Mouse (Mus musculus) limb, embryonic 13.5 days (tissue): ENCODE results near the gene Nup93. TPM values are rescaled to one million over a fixed set of nuclear protein-coding genes. Genes with fewer than 3 reads are reported as not detected.

Experiments
- ATAC-seq: fragments of 200-750 bp; cut with Nextera tagmentation; 2 replicates; pipeline ENCODE4 v1.8.0; 2017; ENCODE audit warnings: low read depth, moderate number of reproducible peaks, moderate TSS enrichment; ENCODE audit not compliant: low FRiP score
- H3K27ac ChIP-seq: fragments of 300-500 bp; sonication (generic); 2 replicates; pipeline ENCODE4 v1.5.1; 2015; ENCODE audit warnings: inconsistent platforms, mild to moderate bottlenecking, moderate library complexity
- H3K27me3 ChIP-seq: fragments of 300-500 bp; sonication (generic); 2 replicates; pipeline ENCODE4 v1.6.1; 2015; ENCODE audit warnings: mild to moderate bottlenecking, inconsistent platforms
- H3K36me3 ChIP-seq: fragments of 300-500 bp; sonication (generic); 2 replicates; pipeline ENCODE4 v1.6.1; 2015; ENCODE audit warnings: inconsistent platforms, mild to moderate bottlenecking, moderate library complexity
- H3K4me1 ChIP-seq: fragments of 300-500 bp; sonication (generic); 2 replicates; pipeline ENCODE4 v1.6.1; 2015; ENCODE audit warnings: inconsistent platforms
- H3K4me2 ChIP-seq: fragments of 300-500 bp; sonication (generic); replicated peaks from 2 replicates; pipeline ENCODE4 v1.6.1; 2015; ENCODE audit warnings: inconsistent platforms, mild to moderate bottlenecking, moderate library complexity
- H3K4me3 ChIP-seq: fragments of 300-500 bp; sonication (generic); 2 replicates; pipeline ENCODE4 v1.5.1; 2015; ENCODE audit warnings: moderate library complexity, mild to moderate bottlenecking, inconsistent platforms
- H3K9ac ChIP-seq: fragments of 300-500 bp; sonication (generic); 2 replicates; pipeline ENCODE4 v1.6.1; 2015; ENCODE audit warnings: mild to moderate bottlenecking, inconsistent platforms
- H3K9me3 ChIP-seq: fragments of 300-500 bp; sonication (generic); 2 replicates; pipeline ENCODE4 v1.6.1; 2016; ENCODE audit warnings: inconsistent platforms
- WGBS: fragments of 180-500 bp; shearing (Covaris S2); methylation state at CpG from one replicate; pipeline ENCODE4 v1.1.7; 2015; 5-methylcytosine and 5-hydroxymethylcytosine counted together
- polyA plus RNA-seq: library from polyadenylated mRNA; unstranded; fragments of >200 nt; fragmentation: Nextera tagmentation; extraction: Ambion mirVana; gene quantifications from 2 replicates; pipeline ENCODE4 v1.2.1, GENCODE M21; 2015

Gene Nup93
- polyA plus RNA-seq, 1 experiment from 2014 or later, result 99.2 TPM

DNA sequence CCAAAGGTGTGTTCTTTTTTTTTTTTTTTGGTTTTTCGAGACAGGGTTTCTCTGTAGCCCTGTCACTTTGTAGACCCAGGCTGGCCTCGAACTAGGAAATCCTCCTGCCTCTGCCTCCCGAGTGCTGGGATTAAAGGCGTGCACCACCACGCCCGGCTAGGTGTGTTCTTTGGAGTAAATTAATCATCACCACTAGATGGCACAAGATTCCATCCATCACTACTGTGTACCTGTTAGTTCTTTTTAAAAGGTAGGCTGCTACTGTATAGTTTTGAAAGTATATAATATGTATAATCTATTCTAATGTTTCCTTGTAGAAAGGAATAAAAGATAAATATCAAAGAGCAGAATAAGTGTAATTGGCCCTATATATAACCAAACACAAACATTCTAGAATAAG, 63.9 kb downstream of the Nup93 start:
- WGBS, result 88% methylated on average over 6 of the region's 6 CpGs
- H3K9me3 ChIP-seq, result no peaks in the 10 kb centered on the region
- no peak for ATAC-seq
- no peaks in the 10 kb centered on the region for H3K36me3 ChIP-seq
- H3K4me2 ChIP-seq, result no peak overlapping the region
- no peaks in the 10 kb centered on the region for H3K4me1 ChIP-seq
- H3K27ac ChIP-seq, result no peak overlapping the region
- H3K9ac ChIP-seq, result no peak overlapping the region
- H3K4me3 ChIP-seq, result no peak overlapping the region
- no peaks in the 10 kb centered on the region for H3K27me3 ChIP-seq

DNA sequence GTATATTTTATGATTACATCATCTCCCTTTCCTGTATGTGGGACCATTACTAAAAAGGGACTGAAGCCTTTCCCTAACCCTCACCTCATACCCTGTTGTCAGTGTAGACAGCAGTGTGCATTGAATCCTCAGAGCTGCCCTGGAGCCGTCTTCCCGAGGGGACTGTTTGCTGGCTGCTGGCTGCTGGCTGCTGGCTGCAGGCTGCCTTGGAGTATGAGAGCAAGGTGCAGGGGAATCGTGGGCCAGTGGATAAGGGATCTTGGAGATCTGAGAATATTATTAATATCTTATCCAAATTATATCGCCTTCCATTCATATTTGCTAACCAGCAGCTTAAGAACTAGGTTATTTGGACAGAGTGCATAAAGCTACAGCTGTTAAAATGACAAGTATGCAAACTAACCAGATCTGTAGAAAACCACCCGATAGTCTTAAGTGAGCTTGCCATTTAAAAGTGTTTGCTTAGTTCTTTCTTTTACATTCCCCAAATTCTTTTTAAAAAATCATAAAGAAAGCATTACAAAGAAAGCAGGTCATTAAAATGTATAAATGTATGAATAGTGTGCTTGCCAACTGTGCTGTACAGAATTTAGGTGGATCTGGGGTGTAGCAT, 65.7 kb downstream of the Nup93 start:
- Histone ChIP-seq H3K4me2 (no peak overlapping the region), H3K9ac (no peak overlapping the region), H3K4me3 (no peak overlapping the region), H3K27me3 (no peaks in the 10 kb centered on the region), H3K9me3 (no peaks in the 10 kb centered on the region), H3K36me3 (no peaks in the 10 kb centered on the region), H3K4me1 (no peaks in the 10 kb centered on the region), H3K27ac (no peak overlapping the region)
- 81% methylated on average over 5 of the region's 5 CpGs for WGBS
- no peak for ATAC-seq

DNA sequence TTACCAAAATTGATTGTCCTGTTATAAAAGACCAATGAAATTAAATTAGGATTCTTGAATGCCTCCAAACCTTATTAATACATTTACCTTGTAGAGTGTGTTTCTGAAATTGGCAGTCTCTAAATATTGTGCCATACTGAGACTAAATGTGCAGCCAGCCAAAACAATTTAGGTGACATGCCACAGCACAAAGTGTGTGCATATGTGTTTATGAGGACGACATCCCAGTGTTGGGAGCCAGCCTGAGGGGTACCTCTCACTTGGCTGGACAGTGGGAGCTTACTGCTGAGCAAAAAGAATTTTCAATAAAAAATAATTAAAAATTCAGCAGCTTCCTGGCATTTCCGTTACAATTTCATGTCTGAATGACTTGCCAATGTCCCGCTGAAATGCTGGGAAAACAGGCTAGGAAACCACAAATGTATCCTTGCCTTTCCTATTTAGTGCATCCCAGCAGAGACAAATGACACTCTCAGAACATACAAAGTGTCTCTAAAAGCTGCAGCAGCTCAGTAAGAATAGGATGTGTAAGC, 68.2 kb downstream of the Nup93 start:
- 85% methylated on average over 3 of the region's 3 CpGs for WGBS
- no peaks in the 10 kb centered on the region for H3K36me3 ChIP-seq
- ATAC-seq, result no peak
- H3K27ac ChIP-seq, result no peak overlapping the region
- no peaks in the 10 kb centered on the region for H3K9me3 ChIP-seq
- no peaks in the 10 kb centered on the region for H3K27me3 ChIP-seq
- H3K4me2 ChIP-seq, result no peak overlapping the region
- no peaks in the 10 kb centered on the region for H3K4me1 ChIP-seq
- H3K9ac ChIP-seq, result no peak overlapping the region
- no peak overlapping the region for H3K4me3 ChIP-seq

DNA sequence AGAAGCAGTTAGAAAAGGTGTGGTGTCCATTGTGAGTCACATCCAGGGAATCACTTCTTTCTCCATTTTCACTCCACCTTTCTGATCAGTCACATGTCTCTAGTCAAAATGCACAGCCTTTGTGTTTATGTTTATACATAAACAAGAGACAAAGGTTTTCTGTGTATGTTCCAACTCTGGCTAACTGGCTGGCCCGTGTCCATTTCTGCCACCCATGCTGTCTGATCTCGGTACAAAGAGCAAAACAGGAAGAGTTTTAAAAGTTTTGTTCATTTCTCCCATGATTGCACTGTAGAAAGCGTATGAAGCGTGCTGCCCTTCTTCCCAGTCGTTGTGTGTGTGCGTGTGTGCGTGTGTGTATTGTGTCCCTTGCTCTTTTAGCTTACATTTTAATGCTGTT, 69.8 kb downstream of the Nup93 start:
- Histone ChIP-seq H3K36me3 (no peaks in the 10 kb centered on the region), H3K4me1 (no peaks in the 10 kb centered on the region), H3K27me3 (no peaks in the 10 kb centered on the region), H3K9me3 (no peaks in the 10 kb centered on the region), H3K4me2 (no peak overlapping the region), H3K27ac (no peak overlapping the region), H3K9ac (no peak overlapping the region), H3K4me3 (no peak overlapping the region)
- 93% methylated on average over 7 of the region's 7 CpGs for WGBS
- ATAC-seq, result no peak

DNA sequence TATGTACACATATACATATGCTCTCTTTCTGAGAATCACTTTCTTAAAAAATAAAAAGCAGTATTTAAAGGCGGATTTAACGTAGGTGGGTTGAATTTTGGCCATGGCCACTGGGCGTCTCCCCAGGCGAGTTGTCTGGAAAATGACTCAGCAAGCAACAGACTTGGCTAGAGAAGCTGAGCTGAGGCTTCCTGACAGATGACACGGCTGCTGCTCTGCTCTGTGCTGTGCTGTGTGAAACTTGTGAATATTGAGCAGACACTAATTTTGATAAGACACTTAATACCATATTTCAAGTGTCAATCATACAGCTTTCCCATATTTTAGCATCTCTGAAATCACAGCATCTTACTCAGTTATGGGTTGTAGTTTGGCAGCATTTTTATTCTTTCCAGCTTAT, 76.2 kb downstream of the Nup93 start:
- Histone ChIP-seq H3K9me3 (no peaks in the 10 kb centered on the region), H3K27me3 (no peaks in the 10 kb centered on the region), H3K9ac (no peak overlapping the region), H3K36me3 (peaks cover 17% of the 10 kb centered on the region), H3K4me3 (no peak overlapping the region), H3K4me1 (peaks cover 8% of the 10 kb centered on the region; the same call in 1 of the 2 replicates), H3K27ac (no peak overlapping the region), H3K4me2 (no peak overlapping the region)
- 87% methylated on average over 5 of the region's 5 CpGs for WGBS
- ATAC-seq, result no peak

DNA sequence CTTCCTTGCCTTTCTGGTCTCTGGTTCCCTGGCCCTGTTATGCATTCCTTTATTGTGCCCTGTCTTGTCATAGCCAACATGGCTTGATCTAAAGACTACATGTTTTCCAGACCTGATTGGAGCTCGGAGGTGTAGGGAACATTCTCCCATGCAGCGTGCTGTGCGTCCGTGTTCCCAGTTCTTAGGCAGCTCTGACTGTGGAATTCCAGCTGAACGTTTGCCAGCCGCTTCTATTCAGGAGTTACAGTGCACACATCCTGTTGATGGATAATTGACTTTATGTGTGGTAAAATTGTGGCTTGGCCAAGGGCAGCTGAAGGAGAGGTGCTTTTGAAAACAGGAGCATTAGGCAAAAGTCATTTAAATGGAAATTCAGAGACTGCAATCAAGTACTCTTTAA, 77.7 kb downstream of the Nup93 start:
- Histone ChIP-seq H3K27me3 (no peaks in the 10 kb centered on the region), H3K4me2 (no peak overlapping the region), H3K4me1 (peaks cover 8% of the 10 kb centered on the region; the same call in 1 of the 2 replicates), H3K9me3 (no peaks in the 10 kb centered on the region), H3K9ac (no peak overlapping the region), H3K36me3 (peaks cover 23% of the 10 kb centered on the region), H3K4me3 (no peak overlapping the region), H3K27ac (0 out of 2 replicates have a peak overlapping the region, but pooled peaks have one; percentile 1)
- 58% methylated on average over 6 of the region's 6 CpGs for WGBS
- ATAC-seq, result no peak

DNA sequence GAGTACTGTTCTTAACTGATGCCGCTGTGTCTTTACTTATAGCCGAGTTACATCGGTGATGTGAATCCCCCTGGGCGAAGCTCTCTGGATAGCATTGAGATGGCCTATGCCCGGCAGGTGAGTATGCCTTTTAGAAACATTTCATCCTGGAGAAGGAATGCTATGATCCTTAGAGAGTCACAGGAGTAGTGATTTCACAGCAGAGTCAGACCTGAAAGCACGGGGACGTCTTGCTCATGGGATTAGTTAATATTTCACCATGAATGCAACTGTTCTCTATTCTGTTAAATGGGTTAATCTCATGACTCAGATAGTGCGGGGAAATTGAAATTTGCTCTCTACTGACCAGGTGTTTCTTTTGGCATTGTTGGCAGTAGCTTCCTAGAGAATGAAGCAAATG, 78.3 kb downstream of the Nup93 start:
- 88% methylated on average over 8 of the region's 8 CpGs for WGBS
- no peak overlapping the region for H3K4me3 ChIP-seq
- H3K9ac ChIP-seq, result no peak overlapping the region
- H3K27ac ChIP-seq, result no peak overlapping the region
- peaks cover 8% of the 10 kb centered on the region; the same call in 1 of the 2 replicates for H3K4me1 ChIP-seq
- H3K36me3 ChIP-seq, result peaks cover 28% of the 10 kb centered on the region
- H3K27me3 ChIP-seq, result no peaks in the 10 kb centered on the region
- no peak overlapping the region for H3K4me2 ChIP-seq
- no peak for ATAC-seq
- H3K9me3 ChIP-seq, result no peaks in the 10 kb centered on the region

DNA sequence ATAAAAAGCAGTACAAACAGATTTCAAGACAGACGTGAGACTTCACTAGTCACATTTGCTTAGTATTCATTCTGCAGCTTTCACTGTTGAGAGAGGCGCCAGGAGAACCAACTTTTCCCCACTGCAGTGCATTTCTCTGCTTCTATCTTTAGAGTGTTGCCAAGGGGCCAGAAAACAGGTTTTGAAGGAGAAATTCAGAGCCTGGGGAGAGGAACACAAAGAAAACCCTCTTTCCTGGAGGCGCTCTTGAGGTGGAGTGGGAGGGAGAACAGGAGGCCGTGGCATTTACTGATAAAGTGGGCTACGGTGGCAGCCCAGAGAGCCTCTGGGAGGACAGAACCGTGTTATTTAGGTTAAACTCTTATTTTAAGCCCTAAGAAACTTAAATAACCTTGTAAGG, 81.3 kb downstream of the Nup93 start:
- H3K4me1 ChIP-seq, result peaks cover 8% of the 10 kb centered on the region; the same call in 1 of the 2 replicates
- H3K9me3 ChIP-seq, result no peaks in the 10 kb centered on the region
- no peak overlapping the region for H3K4me2 ChIP-seq
- H3K4me3 ChIP-seq, result no peak overlapping the region
- H3K36me3 ChIP-seq, result peaks cover 34% of the 10 kb centered on the region
- H3K27ac ChIP-seq, result no peak overlapping the region
- H3K9ac ChIP-seq, result no peak overlapping the region
- no peak for ATAC-seq
- H3K27me3 ChIP-seq, result no peaks in the 10 kb centered on the region
- 83% methylated on average over 6 of the region's 6 CpGs for WGBS

DNA sequence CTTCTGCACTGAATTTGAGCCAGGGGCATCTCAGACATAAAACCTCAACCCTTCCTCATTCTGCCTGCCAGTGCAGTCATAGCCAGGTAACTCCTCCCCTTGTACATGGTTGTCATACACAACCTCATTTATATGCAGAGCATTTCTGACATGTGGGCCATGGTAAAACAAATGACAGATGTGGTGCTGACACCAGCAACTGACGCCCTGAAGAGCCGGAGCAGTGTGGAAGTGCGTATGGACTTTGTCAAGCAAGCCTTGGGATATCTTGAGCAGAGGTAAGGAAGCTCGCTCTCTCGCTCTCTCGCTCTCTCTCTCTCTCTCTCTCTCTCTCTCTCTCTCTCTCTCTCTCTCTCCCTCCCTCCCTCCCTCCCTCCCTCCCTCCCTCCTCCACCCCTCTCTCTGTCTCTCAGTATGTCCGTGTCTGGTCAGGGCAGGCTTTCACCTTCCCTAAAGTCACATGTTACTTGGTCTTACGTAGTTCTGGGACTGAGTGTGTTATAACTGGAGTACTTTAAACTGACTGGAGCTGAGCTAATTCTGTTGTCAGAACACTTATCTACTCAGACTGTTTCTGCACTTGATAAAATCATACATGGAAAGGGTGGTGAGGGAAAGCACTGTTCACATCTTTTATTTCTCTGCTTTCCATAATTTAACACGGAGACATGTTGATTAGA, 82.1 kb downstream of the Nup93 start:
- no peak overlapping the region for H3K4me2 ChIP-seq
- no peak overlapping the region for H3K27ac ChIP-seq
- no peaks in the 10 kb centered on the region for H3K27me3 ChIP-seq
- H3K9ac ChIP-seq, result no peak overlapping the region
- 81% methylated on average over 8 of the region's 9 CpGs for WGBS
- H3K36me3 ChIP-seq, result peaks cover 42% of the 10 kb centered on the region
- no peaks in the 10 kb centered on the region for H3K9me3 ChIP-seq
- no peak overlapping the region for H3K4me3 ChIP-seq
- ATAC-seq, result no peak
- H3K4me1 ChIP-seq, result peaks cover 8% of the 10 kb centered on the region; the same call in 1 of the 2 replicates

DNA sequence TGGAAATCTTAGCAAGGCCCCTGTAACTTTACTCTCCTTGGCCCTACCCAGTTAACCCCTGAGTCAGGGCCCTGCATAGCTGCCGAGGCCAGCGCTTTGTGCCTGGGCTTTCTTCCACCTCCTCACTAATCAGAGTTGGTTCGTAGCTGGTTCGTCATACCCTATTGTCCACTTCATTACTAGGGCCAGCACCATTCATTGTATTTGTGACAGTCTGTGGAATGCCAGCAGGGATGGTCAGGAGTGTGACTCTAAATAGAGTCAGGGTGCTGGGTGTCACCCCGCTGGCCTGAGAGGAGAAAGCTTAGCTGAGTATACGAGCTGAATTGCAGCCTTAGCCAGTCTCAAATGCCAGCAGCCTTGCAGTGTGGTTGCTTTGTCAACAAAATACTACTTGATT, 82.7 kb downstream of the Nup93 start:
- Histone ChIP-seq H3K27me3 (no peaks in the 10 kb centered on the region), H3K4me3 (no peak overlapping the region), H3K9ac (no peak overlapping the region), H3K4me1 (peaks cover 5% of the 10 kb centered on the region; the same call in 1 of the 2 replicates), H3K4me2 (no peak overlapping the region), H3K9me3 (no peaks in the 10 kb centered on the region), H3K36me3 (peaks cover 48% of the 10 kb centered on the region), H3K27ac (no peak overlapping the region)
- 77% methylated on average over 6 of the region's 6 CpGs for WGBS
- no peak for ATAC-seq

DNA sequence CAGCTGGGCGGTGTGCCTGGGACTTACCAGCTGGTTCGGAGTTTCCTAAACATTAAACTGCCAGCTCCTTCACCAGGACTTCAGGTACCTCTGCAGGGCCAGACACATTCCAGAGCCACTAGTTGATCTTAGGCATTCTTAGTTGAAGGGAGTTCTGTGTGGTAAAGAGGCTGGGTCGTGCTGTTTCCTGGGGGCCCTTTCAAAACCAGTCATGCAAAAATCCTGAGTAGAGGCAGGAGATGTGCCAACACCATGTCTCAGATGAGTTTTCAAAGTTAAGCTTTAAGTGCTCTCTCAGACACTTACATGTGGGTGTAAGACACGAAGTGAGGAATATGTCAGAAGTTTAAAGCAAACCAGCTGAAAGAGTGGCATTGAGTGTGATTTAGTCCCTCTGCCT, 86.4 kb downstream of the Nup93 start:
- Histone ChIP-seq H3K9me3 (no peaks in the 10 kb centered on the region), H3K36me3 (peaks cover 68% of the 10 kb centered on the region), H3K4me2 (no peak overlapping the region), H3K4me1 (no peaks in the 10 kb centered on the region), H3K27ac (no peak overlapping the region), H3K4me3 (no peak overlapping the region), H3K9ac (no peak overlapping the region), H3K27me3 (no peaks in the 10 kb centered on the region)
- WGBS, result 73% methylated on average over 4 of the region's 4 CpGs
- no peak for ATAC-seq

DNA sequence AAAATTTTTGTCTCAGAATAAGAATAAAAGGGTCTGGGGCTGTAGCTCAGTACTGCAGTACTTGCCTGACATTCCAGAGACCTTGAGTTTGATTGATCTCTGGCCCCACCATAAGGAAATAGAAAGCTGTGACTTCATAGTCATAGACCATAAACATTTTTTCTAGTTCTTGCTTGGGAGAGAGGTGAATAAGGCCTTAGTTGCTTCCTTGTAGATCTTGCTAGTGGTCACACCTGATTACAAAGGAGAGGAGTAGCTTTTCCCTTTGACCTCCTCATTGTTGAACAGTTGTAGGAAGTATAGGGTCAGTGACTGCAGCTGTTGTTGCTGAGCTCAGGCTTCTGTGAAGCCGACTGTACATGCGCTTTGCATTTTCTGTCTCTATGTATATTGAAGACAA, 90.0 kb downstream of the Nup93 start:
- Histone ChIP-seq H3K27me3 (no peaks in the 10 kb centered on the region), H3K9ac (no peak overlapping the region), H3K36me3 (peaks cover 84% of the 10 kb centered on the region), H3K4me3 (no peak overlapping the region), H3K4me1 (no peaks in the 10 kb centered on the region), H3K27ac (no peak overlapping the region), H3K4me2 (no peak overlapping the region), H3K9me3 (no peaks in the 10 kb centered on the region)
- no peak for ATAC-seq
- 97% methylated on average over 2 of the region's 2 CpGs for WGBS
